Mouse (Mus musculus): ENCODE measurements at regions not wholly inside any gene's neighbourhood (a gene's known extent, or its start where the extent isn't known, plus 50 kb on each side); places are given as distances from the start of the nearest gene placed in this dataset.

DNA sequence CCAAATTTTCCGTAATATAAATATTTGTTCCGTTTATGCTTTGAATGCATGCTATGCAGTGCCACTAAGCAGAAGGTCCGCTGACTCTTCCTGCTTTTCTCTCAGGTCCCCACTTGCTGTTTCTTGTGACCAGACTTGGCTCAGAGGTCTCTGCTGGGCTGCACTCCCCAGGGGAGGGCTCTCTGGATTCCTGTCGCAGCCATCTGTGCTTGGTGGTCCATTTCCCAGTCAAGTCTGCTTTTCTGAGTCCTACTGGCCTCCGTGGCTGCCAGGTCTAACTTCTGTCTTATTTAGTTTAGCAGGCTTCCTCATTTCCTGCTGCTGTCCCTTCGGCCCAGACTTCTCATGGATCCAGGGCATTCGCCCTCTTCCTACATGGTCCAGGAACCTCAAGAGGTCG is 83.7 kb downstream of the Asb1 start:
- TF ChIP-seq CTCF (IDR thresholded peaks at IDR 0.05; ENCODE audit: extremely low read depth, insufficient read depth, insufficient read length, insufficient replicate concordance): no peak
- no peak for TF ChIP-seq POLR2A (IDR thresholded peaks at IDR 0.05; ENCODE audit: low read depth, low read length)
